Mouse (Mus musculus) stomach, embryonic 14.5 days (tissue): ENCODE measurements around the gene Gm572. TPM values are rescaled to one million over a fixed set of nuclear protein-coding genes. Genes with fewer than 3 reads are reported as not detected.

Experiments used
- ATAC-seq: fragments of 200-750 bp; cut with Nextera tagmentation; 2 replicates; pipeline ENCODE4 v1.8.0; 2017; ENCODE audit warnings: low read depth, moderate TSS enrichment; ENCODE audit not compliant: insufficient number of reproducible peaks, insufficient read depth, low FRiP score
- H3K27ac ChIP-seq: fragments of 300-500 bp; sonication (generic); 2 replicates; pipeline ENCODE4 v1.5.1; 2014; ENCODE audit warnings: mild to moderate bottlenecking, low read length, moderate library complexity, mixed read lengths
- H3K27me3 ChIP-seq: fragments of 300-500 bp; sonication (generic); 2 replicates; pipeline ENCODE4 v1.6.1; 2014; ENCODE audit warnings: low read length, control low read depth, mixed read lengths; ENCODE audit not compliant: control insufficient read depth, insufficient read depth
- H3K36me3 ChIP-seq: fragments of 300-500 bp; sonication (generic); 2 replicates; pipeline ENCODE4 v1.6.1; 2014; ENCODE audit warnings: mild to moderate bottlenecking, control low read depth, low read length, moderate library complexity, mixed read lengths; ENCODE audit not compliant: control insufficient read depth, insufficient read depth
- H3K4me1 ChIP-seq: fragments of 300-500 bp; sonication (generic); 2 replicates; pipeline ENCODE4 v1.6.1; 2014; ENCODE audit warnings: low read length, control low read depth, mixed read lengths; ENCODE audit not compliant: control insufficient read depth, insufficient read depth
- H3K4me2 ChIP-seq: fragments of 300-500 bp; sonication (generic); replicated peaks from 2 replicates; pipeline ENCODE4 v1.6.1; 2014; ENCODE audit warnings: low read depth, low read length, control low read depth
- H3K4me3 ChIP-seq: fragments of 300-500 bp; sonication (generic); 2 replicates; pipeline ENCODE4 v1.5.1; 2014; ENCODE audit warnings: low read depth, low read length, control low read depth
- H3K9ac ChIP-seq: fragments of 300-500 bp; sonication (generic); replicated peaks from 2 replicates; pipeline ENCODE4 v1.6.1; 2014; ENCODE audit warnings: low read depth, mild to moderate bottlenecking, control low read depth, low read length, moderate library complexity, mixed read lengths
- H3K9me3 ChIP-seq: fragments of 300-500 bp; sonication (generic); 2 replicates; pipeline ENCODE4 v1.6.1; 2016; ENCODE audit warnings: low read depth, low read length, control low read depth; ENCODE audit not compliant: control insufficient read depth
- WGBS: fragments of 180-500 bp; shearing (Covaris S2); extraction: QIAGEN DNeasy Blood & Tissue Kit; methylation state at CpG from one replicate; pipeline ENCODE4 v1.1.7; 2014; 5-methylcytosine and 5-hydroxymethylcytosine counted together
- polyA plus RNA-seq: library from polyadenylated mRNA; unstranded; fragments of >200 nt; fragmentation: Nextera tagmentation; extraction: Ambion mirVana; gene quantifications from 2 replicates; pipeline ENCODE4 v1.2.1, GENCODE M21; 2014

The Gm572 gene
- not detected in 2 replicates for polyA plus RNA-seq

DNA sequence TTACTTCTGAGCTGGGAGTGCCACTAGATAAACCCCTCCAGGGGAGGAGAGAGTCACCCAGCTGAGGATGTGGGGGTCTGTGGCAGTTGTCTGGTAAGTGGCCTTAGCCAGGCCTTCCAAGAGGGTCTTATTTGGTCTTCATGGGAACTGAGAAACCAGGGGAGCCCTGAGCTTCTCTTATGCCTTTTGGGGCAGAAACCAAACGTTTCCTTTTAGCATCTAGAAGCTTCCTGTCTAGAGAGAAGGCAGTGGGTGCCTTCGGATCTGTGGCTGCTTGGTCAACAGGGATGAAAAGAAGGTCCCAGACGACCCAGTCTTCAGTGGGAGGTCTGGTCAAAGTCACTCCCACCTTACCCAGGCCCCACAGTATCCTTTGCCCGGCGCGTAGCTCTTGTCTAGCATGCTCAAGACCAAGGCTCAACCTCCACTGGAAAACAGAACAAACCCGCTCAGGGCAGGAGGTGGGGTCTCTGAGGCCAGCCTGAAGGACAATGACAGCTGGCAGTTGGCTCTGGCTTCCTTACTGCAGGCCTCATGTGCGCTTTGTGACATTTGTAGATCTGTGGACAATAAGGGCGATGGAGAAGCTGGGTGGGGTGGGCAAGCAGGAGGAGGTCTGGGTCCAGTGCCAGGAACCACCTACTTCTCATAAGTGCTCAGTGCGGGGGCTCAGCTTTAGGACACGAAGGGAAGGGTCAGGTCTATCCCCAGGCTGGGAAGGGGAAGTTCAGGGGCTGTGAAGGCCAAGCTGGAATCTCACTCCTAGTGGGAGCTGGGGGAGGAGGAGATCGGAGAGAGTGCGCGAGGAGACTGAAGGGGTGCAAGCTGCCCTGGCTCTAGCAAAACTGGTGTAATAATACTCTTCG is at the start of gene Gm572:
Gm572 (plus strand) TSS at position 27 of the 866 bp plus-strand sequence.
- no peaks in the 10 kb centered on the region for H3K27me3 ChIP-seq
- peak within 1 kb of the TSS; percentile 19 for H3K4me2 ChIP-seq
- no peaks in the 10 kb centered on the region for H3K9me3 ChIP-seq
- no peaks in the 10 kb centered on the region for H3K36me3 ChIP-seq
- H3K9ac ChIP-seq, result no peak within 1 kb of the TSS
- ATAC-seq, result 0 out of 2 replicates have a peak, but pooled peaks have one; percentile 50
- no peak within 1 kb of the TSS for H3K27ac ChIP-seq
- H3K4me1 ChIP-seq, result no peaks in the 10 kb centered on the region; the same call in 1 of the 2 replicates
- 59% methylated on average over 15 of the region's 15 CpGs for WGBS
- H3K4me3 ChIP-seq, result no peak within 1 kb of the TSS

DNA sequence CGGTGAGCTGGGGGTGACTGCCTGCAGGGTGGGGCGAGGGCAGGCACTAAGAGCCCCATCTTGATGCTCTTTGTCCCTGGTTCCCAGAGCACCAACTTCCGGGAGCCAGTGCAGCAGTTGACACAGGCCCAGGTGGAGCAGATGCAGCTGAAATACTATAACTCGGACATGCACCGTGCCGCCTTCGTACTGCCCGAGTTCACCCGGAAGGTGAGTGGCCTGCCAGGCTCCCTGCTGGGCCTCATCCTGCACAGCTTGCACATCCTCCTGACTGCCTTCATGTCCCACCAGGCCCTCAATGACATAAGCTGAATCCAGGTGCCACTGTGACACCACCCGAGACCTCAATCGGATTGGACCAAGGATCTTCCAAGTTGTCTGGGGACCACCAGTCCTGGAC is 49.1 kb upstream of the Gm572 start:
- H3K9ac ChIP-seq, result no peak overlapping the region
- H3K27ac ChIP-seq, result no peak overlapping the region
- 95% methylated on average over 11 of the region's 11 CpGs for WGBS
- H3K4me1 ChIP-seq, result peaks cover 6% of the 10 kb centered on the region
- H3K36me3 ChIP-seq, result peaks cover 46% of the 10 kb centered on the region
- H3K4me3 ChIP-seq, result no peak overlapping the region
- H3K9me3 ChIP-seq, result no peaks in the 10 kb centered on the region
- ATAC-seq, result no peak
- H3K27me3 ChIP-seq, result no peaks in the 10 kb centered on the region
- no peak overlapping the region for H3K4me2 ChIP-seq

DNA sequence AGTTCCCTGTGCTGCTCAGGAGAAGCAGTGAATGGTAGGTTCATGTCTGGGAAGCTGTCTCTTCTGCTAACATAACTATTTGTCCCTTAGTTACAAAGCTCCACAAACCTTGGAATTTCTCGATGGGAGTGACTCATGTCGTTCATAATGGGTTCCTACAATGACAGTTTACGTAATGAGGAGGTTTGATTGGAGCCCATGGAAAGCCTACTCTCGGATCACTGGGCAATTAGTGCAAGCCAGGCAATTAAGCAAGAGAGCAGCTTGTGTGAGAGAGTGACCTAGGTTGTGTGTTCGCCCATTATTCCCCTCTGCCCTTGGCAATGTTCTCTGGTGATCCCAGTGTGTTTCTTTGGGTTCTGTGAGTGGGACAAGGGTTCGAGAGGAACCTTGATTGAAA is 47.2 kb upstream of the Gm572 start:
- H3K36me3 ChIP-seq, result peaks cover 46% of the 10 kb centered on the region
- no peak overlapping the region for H3K27ac ChIP-seq

DNA sequence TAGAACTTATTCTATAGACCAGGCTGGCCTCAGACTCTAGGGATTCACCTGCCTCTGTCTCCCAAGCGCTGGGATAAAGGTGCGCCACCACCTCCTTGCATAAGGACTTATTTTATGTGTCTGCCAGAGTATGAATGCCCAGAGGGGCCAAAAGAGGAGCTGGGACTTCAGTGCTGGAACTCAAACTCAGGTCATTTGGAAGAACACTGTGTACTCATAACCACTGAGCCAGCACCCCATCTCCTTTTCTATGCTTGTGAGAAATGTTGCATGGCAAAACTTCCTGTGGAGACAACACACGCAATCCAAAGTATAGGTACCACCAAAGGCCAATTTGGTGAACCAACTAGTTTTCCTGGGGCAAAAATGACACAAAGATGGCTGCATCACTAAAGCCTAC is 46.4 kb upstream of the Gm572 start:
- Histone ChIP-seq H3K4me1 (peaks cover 6% of the 10 kb centered on the region), H3K27ac (no peak overlapping the region), H3K27me3 (no peaks in the 10 kb centered on the region), H3K9me3 (no peaks in the 10 kb centered on the region), H3K4me3 (no peak overlapping the region), H3K9ac (no peak overlapping the region), H3K36me3 (peaks cover 46% of the 10 kb centered on the region), H3K4me2 (no peak overlapping the region)
- ATAC-seq, result no peak
- WGBS, result 97% methylated on average over 3 of the region's 3 CpGs

More for the DNA sequence above, 47.2 kb upstream of the Gm572 start:
- Histone ChIP-seq H3K4me3 (no peak overlapping the region), H3K4me2 (no peak overlapping the region), H3K4me1 (peaks cover 6% of the 10 kb centered on the region), H3K9me3 (no peaks in the 10 kb centered on the region), H3K9ac (no peak overlapping the region), H3K27me3 (no peaks in the 10 kb centered on the region)
- ATAC-seq, result no peak
- WGBS, result 78% methylated on average over 6 of the region's 6 CpGs

DNA sequence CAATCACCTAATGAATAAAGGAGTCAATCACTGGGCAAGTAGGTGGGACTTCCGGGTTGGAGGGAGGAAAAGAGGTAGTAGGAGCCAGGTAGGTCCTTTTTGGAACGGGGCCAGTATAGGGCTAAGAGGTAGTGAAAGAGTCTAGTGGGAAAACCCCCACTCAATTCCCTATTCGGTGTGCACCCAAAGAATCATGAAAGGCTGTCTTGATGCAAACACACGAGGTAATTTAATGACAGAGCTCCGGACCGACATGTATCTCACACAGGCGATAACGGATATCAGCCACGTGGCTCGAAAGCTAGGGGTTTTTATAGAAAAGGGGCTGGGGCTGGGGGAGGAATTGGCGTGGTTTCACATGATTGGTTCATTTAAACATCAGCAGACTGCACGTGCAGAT is 44.3 kb upstream of the Gm572 start:
- Histone ChIP-seq H3K27me3 (no peaks in the 10 kb centered on the region), H3K9ac (no peak overlapping the region), H3K4me3 (no peak overlapping the region), H3K9me3 (no peaks in the 10 kb centered on the region), H3K4me2 (no peak overlapping the region), H3K27ac (no peak overlapping the region), H3K4me1 (no peaks in the 10 kb centered on the region), H3K36me3 (peaks cover 38% of the 10 kb centered on the region)
- ATAC-seq, result no peak
- 95% methylated on average over 12 of the region's 12 CpGs for WGBS

DNA sequence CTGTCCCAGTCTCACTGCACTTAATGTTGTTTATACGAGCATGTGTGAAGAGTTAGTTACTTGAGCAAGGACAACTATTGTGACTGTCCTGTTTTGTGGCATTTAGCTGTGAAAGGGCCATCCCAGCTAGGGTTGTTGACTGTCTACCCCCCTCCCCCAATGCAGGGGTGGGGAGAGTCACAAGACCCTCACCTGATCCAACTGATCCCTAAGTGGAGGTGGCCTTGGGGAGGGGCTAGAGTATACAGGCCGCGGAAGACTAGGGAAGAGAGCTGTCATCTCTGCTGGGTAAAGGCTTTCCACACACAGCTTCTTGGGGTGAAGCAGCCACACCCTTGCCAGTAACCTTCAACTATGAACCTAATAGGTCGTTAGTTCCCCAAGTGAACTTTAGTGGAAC is 42.8 kb upstream of the Gm572 start:
- no peaks in the 10 kb centered on the region for H3K9me3 ChIP-seq
- no peaks in the 10 kb centered on the region for H3K27me3 ChIP-seq
- H3K4me3 ChIP-seq, result no peak overlapping the region
- no peak overlapping the region for H3K9ac ChIP-seq
- WGBS, result 86% methylated on average over 4 of the region's 4 CpGs
- no peaks in the 10 kb centered on the region for H3K4me1 ChIP-seq
- ATAC-seq, result no peak
- H3K4me2 ChIP-seq, result no peak overlapping the region
- peaks cover 23% of the 10 kb centered on the region for H3K36me3 ChIP-seq
- no peak overlapping the region for H3K27ac ChIP-seq

DNA sequence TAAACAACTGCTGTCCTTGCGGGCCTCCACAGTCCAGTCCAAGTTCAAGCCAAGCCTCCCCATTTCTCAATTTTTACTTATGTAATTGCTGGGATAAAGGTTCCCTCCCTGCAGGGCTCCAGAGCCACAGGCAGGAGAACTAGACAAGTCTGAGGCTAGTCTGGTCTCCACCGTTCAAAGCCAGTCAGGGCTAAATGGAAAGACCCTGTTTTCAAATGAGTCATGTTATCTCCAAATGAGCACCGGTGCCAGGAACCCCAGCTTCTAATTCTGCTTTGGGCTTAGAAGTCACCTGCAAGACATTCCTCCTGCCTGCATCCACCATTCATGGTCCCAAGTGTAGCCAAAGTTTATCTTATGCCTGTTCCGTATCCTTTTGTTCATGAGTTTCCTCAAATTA is 41.2 kb upstream of the Gm572 start:
- 78% methylated on average over 4 of the region's 4 CpGs for WGBS
- H3K9me3 ChIP-seq, result no peaks in the 10 kb centered on the region
- H3K36me3 ChIP-seq, result peaks cover 7% of the 10 kb centered on the region
- no peak overlapping the region for H3K9ac ChIP-seq
- no peak overlapping the region for H3K27ac ChIP-seq
- no peaks in the 10 kb centered on the region for H3K4me1 ChIP-seq
- H3K4me2 ChIP-seq, result no peak overlapping the region
- H3K4me3 ChIP-seq, result no peak overlapping the region
- no peak for ATAC-seq
- no peaks in the 10 kb centered on the region for H3K27me3 ChIP-seq

DNA sequence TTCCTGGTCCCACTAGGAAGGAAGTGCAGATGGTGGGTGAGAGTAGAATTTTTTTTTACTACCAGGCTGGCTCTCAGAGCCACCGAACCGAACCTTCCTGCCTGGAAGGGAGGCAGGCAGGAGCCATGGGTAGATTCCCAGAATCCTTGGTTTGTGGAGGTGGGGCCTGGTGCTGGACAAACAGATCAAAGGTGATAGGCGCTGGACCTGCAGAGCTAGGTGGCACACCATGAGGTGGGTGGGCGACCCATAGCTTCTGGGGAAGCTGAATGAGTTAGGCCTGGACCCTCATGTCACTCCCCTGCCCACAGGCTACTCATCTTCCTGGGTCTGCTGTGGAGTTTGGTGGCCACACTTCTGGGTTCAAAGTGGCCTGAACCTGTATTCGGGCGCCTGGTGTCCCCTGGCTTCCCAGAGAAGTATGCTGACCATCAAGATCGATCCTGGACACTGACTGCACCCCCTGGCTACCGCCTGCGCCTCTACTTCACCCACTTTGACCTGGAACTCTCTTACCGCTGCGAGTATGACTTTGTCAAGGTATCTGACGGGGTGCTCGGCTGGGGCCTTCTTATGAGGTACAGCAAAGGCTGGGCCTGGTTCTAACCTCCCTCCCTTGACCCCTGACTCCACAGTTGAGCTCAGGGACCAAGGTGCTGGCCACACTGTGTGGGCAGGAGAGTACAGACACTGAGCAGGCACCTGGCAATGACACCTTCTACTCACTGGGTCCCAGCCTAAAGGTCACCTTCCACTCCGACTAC is 40.6 kb upstream of the Gm572 start, which contains the start of gene Masp2:
Masp2 (plus strand) TSS at position 198 of the 764 bp plus-strand sequence.
- no peak within 1 kb of the TSS for H3K9ac ChIP-seq
- no peak within 1 kb of the TSS for H3K27ac ChIP-seq
- whole genome bisulfite sequencing, result 86% methylated on average over 14 of the region's 14 CpGs
- H3K4me1 ChIP-seq, result no peaks in the 10 kb centered on the region
- peaks cover 2% of the 10 kb centered on the region; the same call in 1 of the 2 replicates for H3K36me3 ChIP-seq
- H3K27me3 ChIP-seq, result no peaks in the 10 kb centered on the region
- H3K9me3 ChIP-seq, result no peaks in the 10 kb centered on the region
- ATAC-seq, result no peak
- H3K4me2 ChIP-seq, result no peak within 1 kb of the TSS
- no peak within 1 kb of the TSS for H3K4me3 ChIP-seq
